Mouse (Mus musculus) heart, embryonic 16.5 days (tissue): ENCODE data around the gene Timeless. TPM values are rescaled to one million over a fixed set of nuclear protein-coding genes. Genes with fewer than 3 reads are reported as not detected.
"Not testable (repeated sequence)": the region's sequence is repeated elsewhere in the genome, so short reads cannot be mapped to it uniquely, and the experiment has no call there.

Experiments used
- ATAC-seq: fragments of 200-750 bp; cut with Nextera tagmentation; replicated peaks from 2 replicates; pipeline ENCODE4 v1.8.0; 2017; ENCODE audit warnings: moderate number of reproducible peaks; ENCODE audit not compliant: insufficient read depth, low FRiP score; ENCODE audit errors: extremely low read depth
- H3K27ac ChIP-seq: fragments of 300-500 bp; sonication (generic); 2 replicates; pipeline ENCODE4 v1.5.1; 2014; ENCODE audit warnings: mild to moderate bottlenecking, low read length, control low read depth, moderate library complexity
- H3K27me3 ChIP-seq: fragments of 300-500 bp; sonication (generic); 2 replicates; pipeline ENCODE4 v1.6.1; 2014; ENCODE audit warnings: low read length, mixed read lengths; ENCODE audit not compliant: control insufficient read depth, insufficient read depth
- H3K36me3 ChIP-seq: fragments of 300-500 bp; sonication (generic); 2 replicates; pipeline ENCODE4 v1.6.1; 2014; ENCODE audit not compliant: control insufficient read depth, insufficient read depth
- H3K4me1 ChIP-seq: fragments of 300-500 bp; sonication (generic); 2 replicates; pipeline ENCODE4 v1.6.1; 2014; ENCODE audit warnings: low read length, mixed read lengths; ENCODE audit not compliant: control insufficient read depth, insufficient read depth
- H3K4me2 ChIP-seq: fragments of 300-500 bp; sonication (generic); 2 replicates; pipeline ENCODE4 v1.6.1; 2014; ENCODE audit warnings: low read depth, mild to moderate bottlenecking, control low read depth, low read length
- H3K4me3 ChIP-seq: fragments of 300-500 bp; sonication (generic); 2 replicates; pipeline ENCODE4 v1.5.1; 2014; ENCODE audit warnings: mild to moderate bottlenecking, control low read depth, low read length
- H3K9ac ChIP-seq: fragments of 300-500 bp; sonication (generic); 2 replicates; pipeline ENCODE4 v1.6.1; 2014; ENCODE audit warnings: low read length, control low read depth
- H3K9me3 ChIP-seq: fragments of 300-500 bp; sonication (generic); replicated peaks from 2 replicates; pipeline ENCODE4 v1.6.1; 2016; ENCODE audit warnings: low read length; ENCODE audit not compliant: control insufficient read depth
- WGBS: fragments of 180-500 bp; shearing (Covaris S2); extraction: QIAGEN DNeasy Blood & Tissue Kit; methylation state at CpG from one replicate; pipeline ENCODE4 v1.1.7; 2014; 5-methylcytosine and 5-hydroxymethylcytosine counted together
- polyA plus RNA-seq: library from polyadenylated mRNA; unstranded; fragments of >200 nt; fragmentation: Nextera tagmentation; extraction: Ambion mirVana; gene quantifications from 2 replicates; pipeline ENCODE4 v1.2.1, GENCODE M21; 2015

Gene Timeless
- polyA plus RNA-seq, 1 experiment from 2014 or later: 30.4 TPM

GRCm38 (mm10) chr10:128258953-128259352 lies 27.1 kb downstream of the Timeless start:
- Histone ChIP-seq H3K27ac (no peak overlapping the region), H3K9me3 (no peaks in the 10 kb centered on the region), H3K9ac (no peak overlapping the region), H3K4me1 (no peaks in the 10 kb centered on the region), H3K36me3 (no peaks in the 10 kb centered on the region), H3K4me2 (no peak overlapping the region), H3K4me3 (no peak overlapping the region), H3K27me3 (no peaks in the 10 kb centered on the region)
- WGBS: 66% methylated on average over 4 of the region's 4 CpGs
- no peak for ATAC-seq

- ATAC-seq: no peak
- no peak overlapping the region for H3K4me2 ChIP-seq
- H3K4me3 ChIP-seq: no peak overlapping the region
- H3K27me3 ChIP-seq: no peaks in the 10 kb centered on the region
- no peaks in the 10 kb centered on the region for H3K36me3 ChIP-seq
- H3K9me3 ChIP-seq: no peaks in the 10 kb centered on the region
- no peak overlapping the region for H3K9ac ChIP-seq
- H3K4me1 ChIP-seq: no peaks in the 10 kb centered on the region
- 78% methylated on average over 5 of the region's 5 CpGs for WGBS
- H3K27ac ChIP-seq: no peak overlapping the region
Measured at GRCm38 (mm10) chr10:128259946-128260345, 28.1 kb downstream of the Timeless start.

GRCm38 (mm10) chr10:128260376-128260775 lies 28.5 kb downstream of the Timeless start:
- H3K27me3 ChIP-seq, H3K36me3 ChIP-seq, H3K9ac ChIP-seq, H3K4me2 ChIP-seq, H3K9me3 ChIP-seq, H3K4me3 ChIP-seq, ATAC-seq, H3K27ac ChIP-seq, H3K4me1 ChIP-seq: not testable (repeated sequence)
- 85% methylated on average over 7 of the region's 7 CpGs for WGBS

- H3K4me1 ChIP-seq: no peaks in the 10 kb centered on the region
- H3K4me3 ChIP-seq: peak overlapping the region; percentile 20; the same call in 1 of the 2 replicates
- H3K4me2 ChIP-seq: peak overlapping the region; percentile 36; the same call in 1 of the 2 replicates
Measured at GRCm38 (mm10) chr10:128262300-128262699, 30.4 kb downstream of the Timeless start.

GRCm38 (mm10) chr10:128263393-128264310 lies 31.8 kb downstream of the Timeless start:
- H3K4me1 ChIP-seq: no peaks in the 10 kb centered on the region
- ATAC-seq: no peak
- no peak overlapping the region for H3K4me2 ChIP-seq
- no peak overlapping the region for H3K27ac ChIP-seq
- no peaks in the 10 kb centered on the region for H3K9me3 ChIP-seq
- 74% methylated on average over 6 of the region's 6 CpGs for WGBS
- no peaks in the 10 kb centered on the region for H3K27me3 ChIP-seq
- no peaks in the 10 kb centered on the region for H3K36me3 ChIP-seq
- no peak overlapping the region for H3K4me3 ChIP-seq
- H3K9ac ChIP-seq: no peak overlapping the region

More at GRCm38 (mm10) chr10:128262300-128262699, 30.4 kb downstream of the Timeless start:
- H3K27me3 ChIP-seq: no peaks in the 10 kb centered on the region
- no peaks in the 10 kb centered on the region for H3K9me3 ChIP-seq
- ATAC-seq: no peak; the same call in 1 of the 2 replicates
- H3K9ac ChIP-seq: no peak overlapping the region
- 56% methylated on average over 22 of the region's 22 CpGs for WGBS
- no peaks in the 10 kb centered on the region for H3K36me3 ChIP-seq
- no peak overlapping the region for H3K27ac ChIP-seq

- Histone ChIP-seq H3K4me3 (no peak within 1 kb of the TSS), H3K27me3 (no peaks in the 10 kb centered on the region), H3K4me2 (no peak within 1 kb of the TSS), H3K9me3 (no peaks in the 10 kb centered on the region), H3K9ac (no peak within 1 kb of the TSS), H3K4me1 (peaks cover 10% of the 10 kb centered on the region), H3K36me3 (no peaks in the 10 kb centered on the region), H3K27ac (no peak within 1 kb of the TSS)
- WGBS: 64% methylated on average over 6 of the region's 6 CpGs
- ATAC-seq: no peak
Measured at GRCm38 (mm10) chr10:128268371-128268770, 36.5 kb downstream of the Timeless start, which contains the start of gene Apof. Apof (plus strand) TSS chr10:128268671.

GRCm38 (mm10) chr10:128269206-128269910 lies 37.5 kb downstream of the Timeless start:
- H3K9ac ChIP-seq: peak overlapping the region; percentile 88

GRCm38 (mm10) chr10:128270287-128270841 lies 38.5 kb downstream of the Timeless start, which contains the start of gene Stat2:
Stat2 (plus strand) TSS chr10:128270559.
- H3K27ac ChIP-seq: peak within 1 kb of the TSS; percentile 81
- under 1% methylated on average over 43 of the region's 43 CpGs for WGBS
- no peaks in the 10 kb centered on the region for H3K9me3 ChIP-seq
- peak; percentile 99 for ATAC-seq
- peaks cover 14% of the 10 kb centered on the region for H3K4me1 ChIP-seq
- peak within 1 kb of the TSS; percentile 80 for H3K4me2 ChIP-seq
- H3K9ac ChIP-seq: peak within 1 kb of the TSS; percentile 88
- H3K27me3 ChIP-seq: no peaks in the 10 kb centered on the region
- peak within 1 kb of the TSS; percentile 91 for H3K4me3 ChIP-seq
- H3K36me3 ChIP-seq: no peaks in the 10 kb centered on the region

More at GRCm38 (mm10) chr10:128269206-128269910, 37.5 kb downstream of the Timeless start:
- H3K9me3 ChIP-seq: no peaks in the 10 kb centered on the region
- H3K4me2 ChIP-seq: peak overlapping the region; percentile 80; the same call in 1 of the 2 replicates
- H3K27me3 ChIP-seq: no peaks in the 10 kb centered on the region
- WGBS: 86% methylated on average over 16 of the region's 16 CpGs
- ATAC-seq: no peak
- H3K36me3 ChIP-seq: no peaks in the 10 kb centered on the region
- no peak overlapping the region for H3K4me3 ChIP-seq
- H3K27ac ChIP-seq: no peak overlapping the region
- peaks cover 14% of the 10 kb centered on the region for H3K4me1 ChIP-seq
